ENCODE assay signal across 9 mouse cellular contexts in the genomic region with DNA sequence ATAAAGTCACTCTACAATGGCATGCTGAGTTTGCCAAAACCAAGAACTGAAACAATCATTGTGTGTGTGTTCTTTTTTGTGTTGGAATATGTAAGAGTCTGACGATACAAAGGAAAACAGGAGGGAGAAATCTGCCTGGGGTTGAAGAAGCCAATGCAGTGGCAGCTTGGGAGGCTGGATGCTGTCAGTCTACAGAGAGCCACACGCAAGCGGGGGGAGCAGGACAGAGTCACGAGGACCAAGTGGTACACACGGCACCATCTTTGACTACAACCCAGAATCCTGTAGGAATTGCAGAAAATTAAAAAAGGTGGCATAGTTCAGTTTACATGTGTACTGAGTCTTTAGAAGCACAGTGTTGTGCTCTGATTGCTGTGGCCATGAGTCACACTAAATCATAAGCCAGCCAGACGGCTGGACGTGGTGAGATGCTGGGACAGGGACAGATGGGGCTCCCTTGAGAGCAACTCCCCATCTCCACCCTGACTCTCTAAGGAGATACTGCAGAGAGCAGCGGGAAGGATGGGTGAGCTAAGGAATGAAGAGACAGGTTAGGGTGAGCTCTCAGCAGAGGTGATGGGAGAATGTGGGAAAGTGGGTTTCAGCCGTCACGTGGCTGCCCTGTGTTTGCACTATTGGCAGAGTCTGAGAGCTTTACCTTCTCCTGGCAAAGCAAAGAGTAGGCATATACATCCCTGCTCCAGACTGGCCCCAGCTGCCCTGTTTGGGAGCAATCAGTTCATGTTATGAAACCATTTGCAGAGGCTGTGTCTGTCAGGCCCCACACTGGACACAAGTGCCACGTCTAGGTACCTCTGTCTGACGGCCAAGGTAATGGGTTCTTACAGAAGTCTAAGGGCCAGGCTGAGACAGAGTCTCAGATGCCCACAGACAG.
DNase-seq lines count a peak whose midpoint lies in the region; ATAC-seq and TF ChIP-seq lines count a peak whose summit lies in the region.
"Had no signal": no experiment of that assay in that cellular context is flagged by ENCODE, and none has a peak within 500 bp of the region (broad histone marks: within the 10 kb centered on the region; RNA-seq: fewer than 3 reads in every experiment).

No protein-coding gene starts in this region.

- DNase-seq in heart, postnatal 0 days (ENCODE audit: low spot score): no peak
- DNase-seq in heart, adult 18-20 months: no peak
- DNase-seq in brain, adult 2 months (ENCODE audit: low read depth, low spot score): peak; percentile 59
- DNase-seq in forebrain, postnatal 0 days: peak; percentile 46
- no peak for DNase-seq in adrenal gland, postnatal 14 days
- no peak for DNase-seq in thymus, adult 18-20 months
- DNase-seq: adrenal gland, postnatal 36 days; kidney, adult 9 months had no signal

- no peak overlapping the region for H3K9ac ChIP-seq in heart, postnatal 0 days (replicated peaks; ENCODE audit: low read depth, low read length)
- H3K9ac ChIP-seq in forebrain, postnatal 0 days: no peak overlapping the region

- no peak for TF ChIP-seq POLR2A in myocyte (IDR thresholded peaks at IDR 0.05; ENCODE audit: insufficient read length, low read depth)

- H3K4me2 ChIP-seq in heart, postnatal 0 days (ENCODE audit: low read depth, low read length): peak overlapping the region; percentile 32; the same call in 1 of the 2 replicates
- peak overlapping the region; percentile 35; the same call in 1 of the 2 replicates for H3K4me2 ChIP-seq in forebrain, postnatal 0 days (ENCODE audit: low read depth)
- H3K4me2 ChIP-seq in myocyte (ENCODE audit: low read depth): peak overlapping the region; percentile 49

- H3ac ChIP-seq in myocyte (ENCODE audit: control insufficient read depth, insufficient read length): no peak overlapping the region

- no peak for ATAC-seq in heart, postnatal 0 days (ENCODE audit: insufficient read depth, low read depth)
- ATAC-seq in forebrain, postnatal 0 days: peak; percentile 82

- no peak overlapping the region for H3K4me3 ChIP-seq in heart, postnatal 0 days (ENCODE audit: low read depth, low read length)
- no peak overlapping the region for H3K4me3 ChIP-seq in forebrain, postnatal 0 days (ENCODE audit: low read depth, low read length)
- H3K4me3 ChIP-seq in myocyte: no peak overlapping the region

- TF ChIP-seq EP300 in heart, postnatal 0 days (IDR thresholded peaks at IDR 0.05; ENCODE audit: low read depth): no peak

- peaks cover 9% of the 10 kb centered on the region; the same call in 1 of the 2 replicates for H3K27me3 ChIP-seq in heart, postnatal 0 days (ENCODE audit: control insufficient read depth, insufficient read depth, low read length)
- H3K27me3 ChIP-seq in forebrain, postnatal 0 days (ENCODE audit: insufficient read depth, low read length): no peaks in the 10 kb centered on the region
- no peaks in the 10 kb centered on the region for H3K27me3 ChIP-seq in myocyte (ENCODE audit: control insufficient read depth, insufficient read depth, insufficient read length)

- no peak for TF ChIP-seq CTCF in heart, postnatal 0 days (IDR thresholded peaks at IDR 0.05; ENCODE audit: low read depth)
- TF ChIP-seq CTCF in forebrain, postnatal 0 days (IDR thresholded peaks at IDR 0.05; ENCODE audit: low read depth): no peak

- no peaks in the 10 kb centered on the region for H3K79me2 ChIP-seq in myocyte (ENCODE audit: control insufficient read depth, insufficient read depth)

- no peaks in the 10 kb centered on the region for H3K4me1 ChIP-seq in heart, postnatal 0 days (ENCODE audit: control insufficient read depth, insufficient read depth)
- peaks cover 9% of the 10 kb centered on the region; the same call in 1 of the 2 replicates for H3K4me1 ChIP-seq in forebrain, postnatal 0 days (ENCODE audit: insufficient read depth)

- H3K36me3 ChIP-seq in heart, postnatal 0 days (replicated peaks; ENCODE audit: control insufficient read depth, insufficient read depth, low read length): no peaks in the 10 kb centered on the region
- H3K36me3 ChIP-seq in forebrain, postnatal 0 days (ENCODE audit: insufficient read depth): no peaks in the 10 kb centered on the region
- H3K36me3 ChIP-seq in myocyte (ENCODE audit: control insufficient read depth, insufficient read depth): no peaks in the 10 kb centered on the region

- WGBS in heart, postnatal 0 days: 69% methylated on average over 12 of the region's 12 CpGs
- WGBS in forebrain, postnatal 0 days: 55% methylated on average over 12 of the region's 12 CpGs

- no peaks in the 10 kb centered on the region for H3K9me3 ChIP-seq in heart, postnatal 0 days (replicated peaks; ENCODE audit: control insufficient read depth, low read length)
- no peaks in the 10 kb centered on the region for H3K9me3 ChIP-seq in forebrain, postnatal 0 days (ENCODE audit: low read length)

- no peak overlapping the region for H3K27ac ChIP-seq in heart, postnatal 0 days (ENCODE audit: low read depth)
- H3K27ac ChIP-seq in forebrain, postnatal 0 days (ENCODE audit: low read depth, low read length): peak overlapping the region; percentile 59; the same call in 1 of the 2 replicates

TF ChIP-seq in myocyte, 11 proteins besides CTCF, POLR2A, EP300 and RAD21:
- TF ChIP-seq MYOD1 (IDR thresholded peaks at IDR 0.05; ENCODE audit: control insufficient read depth in 1 of 3, insufficient read length in 2 of 3, low read depth in 2 of 3): no peak
- TF ChIP-seq POLR2AphosphoS2 (IDR thresholded peaks at IDR 0.05; ENCODE audit: insufficient read length, low read depth): no peak
- no peak for TF ChIP-seq CEBPB (IDR thresholded peaks at IDR 0.05; ENCODE audit: insufficient read depth, poor library complexity, severe bottlenecking)
- no peak for TF ChIP-seq MYOG (IDR thresholded peaks at IDR 0.05; ENCODE audit: control insufficient read depth in 1 of 3, insufficient read depth in 1 of 3, insufficient read length in 2 of 3, low read depth in 2 of 3)
- no peak for TF ChIP-seq TCF3 (IDR thresholded peaks at IDR 0.05; ENCODE audit: insufficient read length, low read depth)
- no peak for TF ChIP-seq USF1 (IDR thresholded peaks at IDR 0.05; ENCODE audit: low read depth)
- TF ChIP-seq TCF12 (IDR thresholded peaks at IDR 0.05; ENCODE audit: insufficient read depth, poor library complexity, severe bottlenecking): no peak
- no peak for TF ChIP-seq E2F4 (IDR thresholded peaks at IDR 0.05; ENCODE audit: insufficient read depth)
- TF ChIP-seq MAX (IDR thresholded peaks at IDR 0.05; ENCODE audit: low read depth): no peak

Comparison
In these comparisons a context has a peak if more than half of its experiments do, and no peak if none do; other contexts are left out.
1. DNase-seq: peak in brain, adult 2 months (single experiment) and forebrain, postnatal 0 days (single experiment); none in heart, postnatal 0 days (single experiment), heart, adult 18-20 months (0 of 2), adrenal gland, postnatal 14 days (single experiment) and thymus, adult 18-20 months (0 of 2).
2. Peak in every context shown above with its lines, with median percentiles within 50 percentile points of each other: H3K4me2 ChIP-seq.